Comparison of ENCODE assay signal across 17 mouse cellular contexts in the genomic region with DNA sequence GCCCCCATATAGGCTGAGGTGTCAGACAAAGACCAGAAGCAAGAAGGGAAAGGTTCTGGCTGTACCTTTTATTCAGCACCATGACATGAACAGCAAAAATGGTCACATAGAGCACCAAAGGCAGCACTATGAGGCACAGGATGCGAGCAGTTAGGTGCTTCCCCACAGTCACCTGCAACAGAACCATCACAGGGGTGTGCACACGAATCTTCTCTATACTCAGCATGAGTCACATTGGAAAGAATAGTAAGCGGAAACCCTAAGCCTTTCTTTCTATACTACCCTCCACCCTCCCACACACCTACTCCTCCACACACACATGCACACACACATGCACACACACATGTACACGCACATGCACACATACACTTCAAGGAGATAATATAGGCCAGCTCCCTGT. TPM values are rescaled to one million over a fixed set of nuclear protein-coding genes. Genes with fewer than 3 reads are reported as not detected.
"Had no signal": no experiment of that assay in that cellular context is flagged by ENCODE, and none has a peak within 500 bp of the region (broad histone marks: within the 10 kb centered on the region; RNA-seq: fewer than 3 reads in every experiment).

No protein-coding gene starts in this region.

- H3K9ac ChIP-seq: lung, embryonic 14.5 days; midbrain, embryonic 13.5 days; midbrain, embryonic 15.5 days; neural tube, embryonic 13.5 days; neural tube, embryonic 15.5 days had no signal

- H3K4me3 ChIP-seq: megakaryocyte, embryonic 14.5 days; midbrain, embryonic 13.5 days; midbrain, embryonic 15.5 days; neural tube, embryonic 13.5 days; neural tube, embryonic 15.5 days had no signal

- H3K27ac ChIP-seq: macrophage; midbrain, embryonic 13.5 days; midbrain, embryonic 15.5 days; neural tube, embryonic 13.5 days; neural tube, embryonic 15.5 days had no signal

- H3K4me2 ChIP-seq: lung, embryonic 14.5 days; midbrain, embryonic 11.5 days; midbrain, embryonic 13.5 days; midbrain, embryonic 15.5 days; neural tube, embryonic 13.5 days; neural tube, embryonic 15.5 days had no signal

- H3K27me3 ChIP-seq: megakaryocyte, embryonic 14.5 days; midbrain, embryonic 13.5 days; midbrain, embryonic 15.5 days; neural tube, embryonic 13.5 days; neural tube, embryonic 15.5 days had no signal

- DNase-seq: lung, adult 18-20 months; lung, embryonic 14.5 days; lung, postnatal 14 days; lung, postnatal 36 days; right cerebral cortex, postnatal 14 days; thymus, adult 18-20 months; thymus, postnatal 14 days; thymus, postnatal 36 days had no signal

- H3K4me1 ChIP-seq: midbrain, embryonic 13.5 days; midbrain, embryonic 15.5 days; neural tube, embryonic 13.5 days; neural tube, embryonic 15.5 days had no signal

- H3K9me3 ChIP-seq: megakaryocyte, embryonic 14.5 days; midbrain, embryonic 13.5 days; midbrain, embryonic 15.5 days; neural tube, embryonic 13.5 days; neural tube, embryonic 15.5 days had no signal

RNA-seq across cellular contexts. Expression of gene Ngb, which starts 27.9 kb away (rescaled TPM):
- total RNA-seq: monocyte, adult 5-6 weeks had no signal
- polyA plus RNA-seq: liver, embryonic 16.5 days had no signal
